ENCODE assay signal across 20 mouse cellular contexts in the genomic region with DNA sequence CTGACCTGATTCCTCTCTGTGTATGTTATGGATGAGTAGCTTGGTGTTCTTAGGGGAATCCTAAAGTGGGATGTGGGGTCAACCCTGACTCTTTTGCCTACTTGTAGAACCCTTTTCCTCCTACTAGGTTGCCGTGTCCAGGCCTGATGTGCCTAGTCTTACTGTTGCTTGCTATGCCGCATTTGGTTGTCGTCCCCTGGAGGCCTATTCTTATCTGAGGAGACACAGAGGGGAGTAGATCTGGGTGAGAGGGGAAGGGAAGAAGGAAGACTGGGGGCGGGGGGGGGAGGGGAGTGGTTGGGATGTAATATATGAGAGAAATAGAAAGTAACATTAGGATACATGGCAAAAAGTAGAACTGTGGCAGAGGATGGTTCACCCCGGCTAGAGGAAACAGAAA. TPM values are rescaled to one million over a fixed set of nuclear protein-coding genes. Genes with fewer than 3 reads are reported as not detected.
DNase-seq lines count a peak whose midpoint lies in the region; ATAC-seq and TF ChIP-seq lines count a peak whose summit lies in the region.
"Had no signal": no experiment of that assay in that cellular context is flagged by ENCODE, and none has a peak within 500 bp of the region (broad histone marks: within the 10 kb centered on the region; RNA-seq: fewer than 3 reads in every experiment).

No protein-coding gene starts in this region.

- H3K4me3 ChIP-seq in MEL (ENCODE audit: control insufficient read depth in 1 of 2, insufficient read depth in 1 of 2, low read depth in 2 of 2, low read length in 2 of 2): peak overlapping the region in 1 of 2 experiments; percentile 36; a peak in 2 of 4 replicates
- H3K4me3 ChIP-seq in liver, embryonic 14.5 days (ENCODE audit: insufficient read depth in 1 of 2, low read depth in 2 of 2, low read length in 2 of 2): no peak overlapping the region
- H3K4me3 ChIP-seq: embryonic facial prominence, embryonic 13.5 days; forebrain, embryonic 13.5 days; heart, adult 2 months; heart, embryonic 15.5 days; hindbrain, embryonic 13.5 days had no signal

- peaks cover 3 to 36% of the 10 kb centered on the region in 2 experiments; a peak in 3 of 4 replicates for H3K36me3 ChIP-seq in MEL (ENCODE audit: control insufficient read depth in 1 of 2, insufficient read depth in 2 of 2, low read length in 2 of 2)
- H3K36me3 ChIP-seq in liver, embryonic 14.5 days (replicated peaks; ENCODE audit: control insufficient read depth, insufficient read depth, low read depth): no peaks in the 10 kb centered on the region
- H3K36me3 ChIP-seq: heart, embryonic 15.5 days; hindbrain, embryonic 13.5 days had no signal

- H3K4me1 ChIP-seq in MEL (ENCODE audit: control insufficient read depth in 1 of 2, insufficient read depth in 2 of 2, low read length in 2 of 2): peaks cover 18 to 22% of the 10 kb centered on the region in 2 experiments
- H3K4me1 ChIP-seq in liver, embryonic 14.5 days (replicated peaks; ENCODE audit: control insufficient read depth in 2 of 2, insufficient read depth in 2 of 2, low read length in 1 of 2): peaks cover 7 to 9% of the 10 kb centered on the region in 2 experiments; a peak in 3 of 4 replicates
- H3K4me1 ChIP-seq: embryonic facial prominence, embryonic 13.5 days; forebrain, embryonic 13.5 days had no signal

- H3K79me2 ChIP-seq in MEL (ENCODE audit: control insufficient read depth, insufficient read depth, low read length, poor library complexity): peaks cover 10% of the 10 kb centered on the region

- DNase-seq in MEL (ENCODE audit: low read depth, low spot score): peak; percentile 72
- DNase-seq in c-Kit-positive CD71-positive TER-119-positive erythroid progenitor cells, embryonic 14.5 days (ENCODE audit: low spot score): peak; percentile 14
- DNase-seq in liver, embryonic 14.5 days (ENCODE audit: low read depth in 3 of 3, low spot score in 3 of 3): peak in 1 of 3 experiments; percentile 11
- no peak for DNase-seq in right cerebral cortex, postnatal 36 days (ENCODE audit: low spot score in 2 of 2)
- no peak for DNase-seq in kidney, adult 11 months
- DNase-seq: adrenal gland, postnatal 14 days; cerebellum, adult 18-20 months; cerebellum, adult 9-11 months; cerebellum, postnatal 36 days; forebrain, postnatal 0 days; gastrocnemius, postnatal 14 days; heart, adult 2 months; heart, postnatal 14 days had no signal

- H3K9me3 ChIP-seq in MEL (replicated peaks; ENCODE audit: insufficient read depth, low read length): no peaks in the 10 kb centered on the region
- no peaks in the 10 kb centered on the region for H3K9me3 ChIP-seq in liver, embryonic 14.5 days (ENCODE audit: control insufficient read depth, low read length)
- H3K9me3 ChIP-seq: embryonic facial prominence, embryonic 13.5 days; forebrain, embryonic 13.5 days; heart, embryonic 15.5 days; hindbrain, embryonic 13.5 days had no signal

- no peaks in the 10 kb centered on the region for H3K27me3 ChIP-seq in MEL (ENCODE audit: control insufficient read depth in 1 of 2, insufficient read depth in 2 of 2, low read length in 2 of 2)
- H3K27me3 ChIP-seq in liver, embryonic 14.5 days (ENCODE audit: control insufficient read depth, insufficient read depth, low read length): no peaks in the 10 kb centered on the region
- H3K27me3 ChIP-seq: CH12.LX; embryonic facial prominence, embryonic 13.5 days; forebrain, embryonic 13.5 days; heart, embryonic 15.5 days; hindbrain, embryonic 13.5 days had no signal

- peak in 1 of 2 experiments; percentile 60; a peak in 2 of 4 replicates for TF ChIP-seq EP300 in MEL (IDR thresholded peaks at IDR 0.05; ENCODE audit: low read depth in 1 of 2, low read length in 2 of 2)
- no peak for TF ChIP-seq EP300 in liver, embryonic 14.5 days (IDR thresholded peaks at IDR 0.05; ENCODE audit: low read depth)

- H3K27ac ChIP-seq in MEL (ENCODE audit: control insufficient read depth, low read depth, low read length): no peak overlapping the region
- H3K27ac ChIP-seq in liver, embryonic 14.5 days: no peak overlapping the region
- H3K27ac ChIP-seq: embryonic facial prominence, embryonic 13.5 days; forebrain, embryonic 13.5 days; heart, adult 2 months; heart, embryonic 15.5 days; hindbrain, embryonic 13.5 days had no signal

- no peak for TF ChIP-seq CTCF in MEL (IDR thresholded peaks at IDR 0.05 in 2 of 3, conservative IDR thresholded peaks at IDR 0.05 in 1 of 3; ENCODE audit: control insufficient read depth in 1 of 3, insufficient read depth in 1 of 3, low read depth in 2 of 3, low read length in 3 of 3, poor library complexity in 1 of 3, severe bottlenecking in 1 of 3)
- no peak for TF ChIP-seq CTCF in liver, embryonic 14.5 days (IDR thresholded peaks at IDR 0.05; ENCODE audit: low read depth)

- peak overlapping the region; percentile 31 for H3K4me2 ChIP-seq in liver, embryonic 14.5 days (ENCODE audit: low read depth)
- H3K4me2 ChIP-seq: embryonic facial prominence, embryonic 13.5 days; forebrain, embryonic 13.5 days; heart, embryonic 11.5 days; heart, embryonic 15.5 days; hindbrain, embryonic 13.5 days had no signal

- no peak for TF ChIP-seq RAD21 in MEL (IDR thresholded peaks at IDR 0.05; ENCODE audit: low read depth, low read length)

- ATAC-seq in liver, embryonic 14.5 days (ENCODE audit: insufficient read depth): peak; percentile 71; the same call in 1 of the 2 replicates
- peak; percentile 65 for ATAC-seq in megakaryocyte-erythroid progenitor cell, adult 5-6 weeks (replicated peaks; ENCODE audit: low FRiP score, low TSS enrichment, poor library complexity, severe bottlenecking)
- ATAC-seq: forebrain, embryonic 13.5 days; forebrain, postnatal 0 days had no signal

- no peak for TF ChIP-seq POLR2A in MEL (IDR thresholded peaks at IDR 0.05; ENCODE audit: control insufficient read depth in 1 of 2, insufficient read depth in 1 of 2, low read depth in 1 of 2, low read length in 2 of 2, poor library complexity in 1 of 2)

- no peak overlapping the region for H3K9ac ChIP-seq in MEL (ENCODE audit: control insufficient read depth, low read depth, low read length, poor library complexity, severe bottlenecking)
- peak overlapping the region; percentile 31; the same call in 1 of the 2 replicates for H3K9ac ChIP-seq in liver, embryonic 14.5 days (replicated peaks)
- H3K9ac ChIP-seq: embryonic facial prominence, embryonic 13.5 days; forebrain, embryonic 13.5 days; forebrain, postnatal 0 days; heart, embryonic 15.5 days; hindbrain, embryonic 13.5 days had no signal

- 27% methylated on average over 5 of the region's 5 CpGs for WGBS in liver, embryonic 14.5 days (ENCODE audit: insufficient replicate concordance)

TF ChIP-seq in MEL, 35 proteins besides CTCF, POLR2A, EP300 and RAD21:
- TF ChIP-seq POLR2AphosphoS5 (IDR thresholded peaks at IDR 0.05; ENCODE audit: borderline replicate concordance, low read depth, low read length) (no peak), TCF12 (IDR thresholded peaks at IDR 0.05; ENCODE audit: low read depth, low read length) (peak; percentile 29; the same call in 1 of the 2 replicates), MEF2A (IDR thresholded peaks at IDR 0.05; ENCODE audit: extremely low read depth, insufficient replicate concordance, low read depth, low read length, poor library complexity, severe bottlenecking) (no peak), GATA1 (IDR thresholded peaks at IDR 0.05; ENCODE audit: low read depth, low read length) (peak; percentile 36; the same call in 1 of the 2 replicates), MAZ (IDR thresholded peaks at IDR 0.05; ENCODE audit: low read depth, low read length) (peak; percentile 46; the same call in 1 of the 2 replicates), RCOR1 (IDR thresholded peaks at IDR 0.05; ENCODE audit: low read depth, low read length) (0 out of 2 replicates have a peak, but pooled peaks have one; percentile 13), ZC3H11A (IDR thresholded peaks at IDR 0.05; ENCODE audit: low read depth, low read length) (no peak)

RNA-seq across cellular contexts. Expression of a gene that starts 33.3 kb away (rescaled TPM):
- 9.7 and 11.8 TPM in 2 replicates for total RNA-seq in MEL (2012; rRNA removed)
- polyA plus RNA-seq in MEL (2012; ENCODE audit: insufficient read depth in 1 of 2, insufficient read length in 2 of 2, low read depth in 1 of 2, low replicate concordance in 2 of 2, missing spikeins in 1 of 2): 100 to 1,000 TPM in 1 of 2 experiments, 10 to 100 TPM in 1; 15.4 to 200 TPM
- polyA plus RNA-seq in liver, embryonic 14.5 days (2012; rRNA removed): 3.0 and 3.6 TPM in 2 replicates
- 3.0 and 3.1 TPM in 2 replicates for polyA plus RNA-seq in liver, embryonic 14.5 days (2014; fragmentation: Nextera tagmentation; extraction: Ambion mirVana)
- 47.6 and 49.7 TPM in 2 replicates for total RNA-seq in megakaryocyte-erythroid progenitor cell, adult 5-6 weeks (2014; fragmentation: Nextera tagmentation)
- 32.2 and 53.2 TPM in 2 replicates for total RNA-seq in megakaryocyte-erythroid progenitor cell, adult 5-6 weeks (2017)

Comparison
In these comparisons a context has a peak if more than half of its experiments do, and no peak if none do; other contexts are left out.
1. DNase-seq: peak in MEL (single experiment) and c-Kit-positive CD71-positive TER-119-positive erythroid progenitor cells, embryonic 14.5 days (single experiment); none in right cerebral cortex, postnatal 36 days (0 of 2) and kidney, adult 11 months (single experiment).